Mouse (Mus musculus) lung, embryonic 16.5 days (tissue): ENCODE results near the gene Zfp78. TPM values are rescaled to one million over a fixed set of nuclear protein-coding genes. Genes with fewer than 3 reads are reported as not detected.
"Not testable (repeated sequence)": the region's sequence is repeated elsewhere in the genome, so short reads cannot be mapped to it uniquely, and the experiment has no call there.

Experiments used
- ATAC-seq: fragments of 200-750 bp; cut with Nextera tagmentation; 2 replicates; pipeline ENCODE4 v1.8.0; 2017; ENCODE audit warnings: low read depth, mild to moderate bottlenecking, moderate library complexity
- H3K27ac ChIP-seq: fragments of 300-500 bp; sonication (generic); 2 replicates; pipeline ENCODE4 v1.5.1; 2014; ENCODE audit warnings: mild to moderate bottlenecking, control low read depth, low read length
- H3K27me3 ChIP-seq: fragments of 300-500 bp; sonication (generic); 2 replicates; pipeline ENCODE4 v1.6.1; 2014; ENCODE audit warnings: low read depth, low read length, mixed read lengths; ENCODE audit not compliant: control insufficient read depth, insufficient read depth
- H3K36me3 ChIP-seq: fragments of 300-500 bp; sonication (generic); 2 replicates; pipeline ENCODE4 v1.6.1; 2014; ENCODE audit warnings: low read length; ENCODE audit not compliant: control insufficient read depth, insufficient read depth
- H3K4me1 ChIP-seq: fragments of 300-500 bp; sonication (generic); replicated peaks from 2 replicates; pipeline ENCODE4 v1.6.1; 2014; ENCODE audit warnings: low read length, mixed read lengths; ENCODE audit not compliant: control insufficient read depth, insufficient read depth
- H3K4me2 ChIP-seq: fragments of 300-500 bp; sonication (generic); 2 replicates; pipeline ENCODE4 v1.6.1; 2014; ENCODE audit warnings: low read depth, low read length, control low read depth
- H3K4me3 ChIP-seq: fragments of 300-500 bp; sonication (generic); 2 replicates; pipeline ENCODE4 v1.5.1; 2014; ENCODE audit warnings: mild to moderate bottlenecking, low read length, control low read depth
- H3K9ac ChIP-seq: fragments of 300-500 bp; sonication (generic); 2 replicates; pipeline ENCODE4 v1.6.1; 2014; ENCODE audit warnings: low read length, control low read depth
- H3K9me3 ChIP-seq: fragments of 300-500 bp; sonication (generic); 2 replicates; pipeline ENCODE4 v1.6.1; 2016; ENCODE audit warnings: low read length; ENCODE audit not compliant: control insufficient read depth
- WGBS: fragments of 180-500 bp; shearing (Covaris S2); extraction: QIAGEN DNeasy Blood & Tissue Kit; methylation state at CpG from one replicate; pipeline ENCODE4 v1.1.7; 2014; 5-methylcytosine and 5-hydroxymethylcytosine counted together
- polyA plus RNA-seq: library from polyadenylated mRNA; unstranded; fragments of >200 nt; fragmentation: Nextera tagmentation; extraction: Ambion mirVana; gene quantifications from 2 replicates; pipeline ENCODE4 v1.2.1, GENCODE M21; 2015

Zfp78 gene
- polyA plus RNA-seq, 1 experiment from 2014 or later, result 3.1 TPM

DNA sequence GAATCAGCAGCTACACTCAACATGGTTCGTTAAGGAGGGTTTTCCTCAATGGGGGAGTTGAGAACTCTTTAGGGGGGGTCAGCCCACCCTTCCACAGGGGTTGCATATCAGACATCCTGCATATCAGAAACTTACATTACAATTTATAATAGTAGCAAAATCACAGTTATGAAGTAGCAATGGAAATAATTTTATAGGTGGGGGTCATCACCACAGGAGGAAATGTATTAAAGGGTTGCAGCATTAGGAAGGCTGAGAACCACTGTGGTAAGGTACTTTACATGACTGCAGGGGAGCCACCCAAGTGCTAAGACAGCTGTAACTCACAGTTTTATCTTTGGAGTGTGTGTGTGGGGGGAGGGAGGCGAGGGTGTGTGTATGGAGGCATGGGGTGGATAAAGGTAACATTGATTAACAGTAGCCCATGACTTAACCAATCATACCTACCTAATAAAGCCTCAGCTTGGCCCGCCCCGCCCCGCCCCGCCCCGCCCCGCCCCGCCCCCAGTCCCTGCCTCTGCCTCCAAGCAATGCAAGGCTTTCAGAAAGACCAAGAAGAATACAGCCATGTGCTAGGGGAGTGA is 2.5 kb upstream of the Zfp78 start:
- 15% methylated on average over 8 of the region's 9 CpGs for WGBS
- no peak overlapping the region for H3K9ac ChIP-seq
- H3K4me2 ChIP-seq, result no peak overlapping the region

DNA sequence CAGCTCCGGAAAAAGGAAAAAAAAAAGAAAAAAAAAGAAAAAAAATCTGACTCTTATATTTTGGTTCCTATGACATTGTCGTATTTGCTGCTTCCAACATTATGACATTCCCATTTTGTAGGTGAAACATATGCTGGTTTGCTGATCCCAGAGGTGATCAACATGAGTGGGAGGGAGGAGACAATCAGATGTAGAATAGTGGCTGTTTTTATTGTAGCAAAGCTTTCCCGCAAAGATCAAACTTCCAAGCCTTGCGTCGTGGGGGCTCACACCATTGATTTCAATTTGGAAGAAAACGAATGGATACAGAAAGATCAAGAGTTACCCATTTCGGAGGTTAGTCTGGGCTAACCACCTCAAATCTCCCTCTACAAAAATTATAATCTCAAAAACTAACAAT is 1.3 kb upstream of the Zfp78 start:
- Histone ChIP-seq H3K27ac (peak overlapping the region; percentile 76), H3K36me3 (no peaks in the 10 kb centered on the region), H3K4me1 (peaks cover 9% of the 10 kb centered on the region), H3K9ac (peak overlapping the region; percentile 67), H3K4me2 (peak overlapping the region; percentile 70), H3K27me3 (no peaks in the 10 kb centered on the region), H3K4me3 (peak overlapping the region; percentile 65), H3K9me3 (no peaks in the 10 kb centered on the region)
- 21% methylated on average over 7 of the region's 7 CpGs for WGBS
- no peak for ATAC-seq

More for the DNA sequence above, 2.5 kb upstream of the Zfp78 start:
- Histone ChIP-seq H3K9me3 (no peaks in the 10 kb centered on the region), H3K4me1 (peaks cover 9% of the 10 kb centered on the region), H3K27ac (no peak overlapping the region), H3K27me3 (no peaks in the 10 kb centered on the region), H3K4me3 (no peak overlapping the region), H3K36me3 (no peaks in the 10 kb centered on the region)
- ATAC-seq, result no peak

DNA sequence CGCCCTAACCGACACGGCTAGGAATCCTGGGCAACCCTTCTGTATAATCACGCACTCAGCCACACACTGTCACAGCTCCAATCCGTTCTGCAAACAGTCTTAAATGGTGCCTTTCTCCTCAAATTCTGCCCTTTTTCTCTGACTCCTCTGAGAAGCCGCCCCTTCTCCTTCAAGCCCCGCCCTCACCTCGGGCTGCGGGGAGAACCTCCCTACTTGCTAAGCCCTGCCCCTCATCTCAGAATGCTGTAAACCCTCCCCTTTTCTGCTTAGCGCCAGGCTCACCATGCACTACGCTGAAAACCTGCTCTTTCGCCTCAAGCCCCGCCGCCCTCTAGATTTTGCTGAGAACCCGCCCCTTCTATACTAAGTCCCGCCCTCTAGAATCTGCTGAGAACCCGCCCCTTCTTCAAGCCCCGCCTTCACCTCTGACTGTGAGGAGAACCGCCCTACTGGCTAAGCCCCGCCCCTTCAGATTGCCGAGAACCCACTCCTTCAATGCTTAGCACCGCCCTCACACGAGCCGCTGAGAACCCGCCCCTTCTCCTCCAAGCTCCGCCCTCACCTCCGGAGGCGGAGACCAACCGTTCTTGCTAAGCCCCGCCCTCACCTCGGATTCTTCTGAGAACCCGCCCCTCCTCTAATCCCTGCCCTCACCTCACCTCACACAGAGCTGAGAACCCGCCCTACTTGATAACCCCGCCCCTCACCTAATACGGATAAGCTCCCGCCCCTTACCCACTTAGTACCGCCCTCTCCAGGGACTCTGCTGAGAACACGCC is 623 bp upstream of the Zfp78 start:
- Histone ChIP-seq H3K9ac (peak overlapping the region; percentile 67), H3K4me1 (peaks cover 9% of the 10 kb centered on the region), H3K36me3 (no peaks in the 10 kb centered on the region), H3K27ac (peak overlapping the region; percentile 94), H3K27me3 (no peaks in the 10 kb centered on the region), H3K9me3 (no peaks in the 10 kb centered on the region), H3K4me3 (peak overlapping the region; percentile 65), H3K4me2 (peak overlapping the region; percentile 70)
- ATAC-seq, result peak; percentile 95
- WGBS, result under 1% methylated on average over 37 of the region's 38 CpGs

DNA sequence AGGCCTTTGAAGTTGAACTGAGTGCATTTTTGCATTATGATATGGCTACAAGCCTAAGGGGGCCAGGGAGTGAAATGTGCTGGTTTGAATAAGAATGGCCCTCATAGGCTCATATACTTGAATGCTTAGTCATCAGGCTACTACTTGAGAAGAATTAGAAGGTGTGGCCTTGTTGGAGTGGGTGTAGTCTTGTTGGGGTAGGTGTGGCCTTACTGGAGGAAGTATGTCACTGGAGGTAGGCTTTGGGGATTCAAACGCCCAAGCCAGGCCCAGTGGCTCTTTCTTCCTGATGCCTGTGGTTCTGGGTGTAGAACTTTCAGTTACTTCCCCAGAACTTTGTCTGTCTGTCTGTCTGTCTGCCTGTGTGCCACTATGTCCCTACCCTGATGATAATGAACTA is 1.7 kb downstream of the Zfp78 start:
- H3K36me3 ChIP-seq, result no peaks in the 10 kb centered on the region
- no peaks in the 10 kb centered on the region for H3K27me3 ChIP-seq
- no peak overlapping the region for H3K4me3 ChIP-seq
- H3K27ac ChIP-seq, result no peak overlapping the region
- H3K4me1 ChIP-seq, result peaks cover 9% of the 10 kb centered on the region
- WGBS, result 50% methylated on average over 1 of the region's 1 CpGs
- no peak overlapping the region for H3K9ac ChIP-seq
- H3K9me3 ChIP-seq, result no peaks in the 10 kb centered on the region
- ATAC-seq, result no peak
- no peak overlapping the region for H3K4me2 ChIP-seq

DNA sequence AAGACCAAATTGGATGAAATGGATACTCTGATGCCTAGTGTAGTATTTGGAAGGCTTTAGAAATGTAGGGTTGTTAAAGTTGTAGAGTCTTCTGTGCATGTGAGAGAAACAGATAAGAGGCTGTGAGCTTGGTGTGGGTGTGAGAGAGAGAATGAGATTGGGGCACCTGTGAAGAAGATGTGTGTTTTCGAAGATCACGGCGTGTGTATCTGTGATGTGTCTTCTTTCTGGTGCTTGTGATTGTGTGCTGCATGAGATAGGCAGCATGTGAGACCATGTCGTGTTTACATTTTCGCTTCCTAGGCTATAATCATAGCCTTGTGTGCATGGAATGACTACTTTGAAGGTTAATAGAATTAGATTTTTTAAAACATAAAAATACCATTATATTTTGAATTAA is 4.1 kb downstream of the Zfp78 start:
- H3K27me3 ChIP-seq, result no peaks in the 10 kb centered on the region
- 82% methylated on average over 5 of the region's 5 CpGs for WGBS
- H3K4me3 ChIP-seq, result no peak overlapping the region
- H3K4me2 ChIP-seq, result no peak overlapping the region
- no peak overlapping the region for H3K9ac ChIP-seq
- ATAC-seq, result no peak
- no peaks in the 10 kb centered on the region for H3K36me3 ChIP-seq
- H3K9me3 ChIP-seq, result no peaks in the 10 kb centered on the region
- H3K4me1 ChIP-seq, result peaks cover 9% of the 10 kb centered on the region
- no peak overlapping the region for H3K27ac ChIP-seq

DNA sequence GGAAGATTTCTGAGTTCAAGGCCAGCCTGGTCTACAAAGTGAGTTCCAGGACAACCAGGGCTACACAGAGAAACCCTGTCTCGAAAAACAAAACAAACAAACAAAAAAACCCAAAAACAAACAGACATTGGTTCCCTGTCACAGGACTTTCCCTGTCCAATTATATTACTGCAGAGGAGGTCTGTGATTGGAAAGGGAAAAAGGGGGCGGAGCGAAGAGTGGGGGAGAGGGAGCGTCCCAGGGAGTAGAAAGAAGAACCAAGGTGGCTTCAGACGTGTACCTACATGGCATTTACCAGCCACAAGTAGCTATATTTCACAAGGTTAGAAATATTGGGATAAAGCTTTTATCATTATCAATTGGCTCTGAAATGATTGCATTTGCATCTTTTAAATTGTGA is 5.1 kb downstream of the Zfp78 start:
- not testable (repeated sequence) for H3K9me3 ChIP-seq, H3K4me2 ChIP-seq, H3K36me3 ChIP-seq, H3K9ac ChIP-seq, H3K27me3 ChIP-seq, H3K4me1 ChIP-seq, H3K27ac ChIP-seq, H3K4me3 ChIP-seq, ATAC-seq
- WGBS, result 82% methylated on average over 5 of the region's 5 CpGs

DNA sequence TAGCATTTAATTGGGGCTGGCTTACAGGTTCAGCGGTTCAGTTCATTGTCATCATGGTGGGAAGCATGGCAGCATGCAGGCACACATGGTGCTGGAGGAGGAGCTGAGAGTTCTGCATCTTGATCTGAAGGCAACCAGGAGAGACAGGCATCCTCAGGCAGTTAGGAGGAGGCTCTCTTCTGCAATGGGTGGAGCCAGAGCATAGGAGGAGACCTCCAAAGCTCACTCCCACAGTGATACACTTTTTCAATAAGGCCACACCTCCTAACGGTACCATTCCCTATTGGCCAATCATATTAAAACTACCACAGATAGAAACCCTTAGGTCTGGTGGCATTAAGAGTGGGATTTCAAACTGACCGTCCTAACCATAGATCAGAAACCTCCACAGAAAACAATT is 6.4 kb downstream of the Zfp78 start:
- Histone ChIP-seq H3K27me3 (no peaks in the 10 kb centered on the region), H3K36me3 (no peaks in the 10 kb centered on the region), H3K4me1 (no peaks in the 10 kb centered on the region), H3K4me3 (no peak overlapping the region), H3K4me2 (no peak overlapping the region), H3K9me3 (no peaks in the 10 kb centered on the region), H3K27ac (no peak overlapping the region), H3K9ac (no peak overlapping the region)
- 83% methylated on average over 3 of the region's 3 CpGs for WGBS
- ATAC-seq, result no peak

DNA sequence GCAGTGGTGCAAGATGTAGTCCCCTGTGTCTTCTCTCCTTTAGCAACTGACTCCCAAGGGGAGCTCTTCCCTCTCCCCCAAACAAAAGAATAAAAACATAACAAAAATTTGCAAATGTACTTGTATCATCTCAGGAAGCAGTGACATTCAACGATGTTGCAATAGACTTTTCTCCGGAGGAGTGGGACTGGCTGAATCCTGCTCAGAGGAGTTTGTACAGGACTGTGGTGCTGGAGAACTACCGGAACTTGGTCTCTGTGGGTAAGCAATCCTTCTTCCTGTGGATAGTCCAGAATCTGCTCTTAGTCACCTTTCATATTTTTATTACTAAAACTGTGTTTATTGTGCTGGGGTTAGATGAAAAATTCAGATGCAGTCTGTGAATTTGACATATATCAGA is 9.9 kb downstream of the Zfp78 start:
- no peak for ATAC-seq
- no peak overlapping the region for H3K4me3 ChIP-seq
- no peak overlapping the region for H3K9ac ChIP-seq
- no peaks in the 10 kb centered on the region for H3K36me3 ChIP-seq
- no peaks in the 10 kb centered on the region for H3K9me3 ChIP-seq
- no peak overlapping the region for H3K27ac ChIP-seq
- 89% methylated on average over 3 of the region's 3 CpGs for WGBS
- H3K27me3 ChIP-seq, result no peaks in the 10 kb centered on the region
- H3K4me2 ChIP-seq, result no peak overlapping the region
- H3K4me1 ChIP-seq, result no peaks in the 10 kb centered on the region

DNA sequence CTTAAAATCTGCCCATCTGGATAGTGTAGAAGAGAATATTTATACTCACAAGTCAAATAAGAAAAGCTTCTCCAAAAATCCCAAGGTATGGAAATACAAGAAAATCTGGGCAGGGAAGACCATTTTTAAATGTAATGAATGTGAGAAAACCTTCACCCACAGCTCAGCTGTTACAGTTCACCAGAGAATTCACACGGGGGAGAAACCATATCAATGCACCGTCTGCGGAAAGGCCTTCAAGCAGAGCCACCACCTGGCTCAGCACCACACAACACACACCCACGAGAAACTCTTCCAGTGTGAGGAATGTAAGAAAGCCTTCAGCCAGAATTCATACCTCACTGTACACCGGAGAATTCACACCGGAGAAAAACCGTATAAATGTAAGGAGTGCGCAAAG is 15.4 kb downstream of the Zfp78 start:
- WGBS, result 80% methylated on average over 8 of the region's 8 CpGs
- Histone ChIP-seq H3K4me2 (no peak overlapping the region), H3K4me1 (0 out of 2 replicates have a peak, but pooled peaks cover 2% of the 10 kb centered on the region), H3K4me3 (no peak overlapping the region), H3K9me3 (no peaks in the 10 kb centered on the region), H3K27me3 (no peaks in the 10 kb centered on the region), H3K9ac (no peak overlapping the region), H3K36me3 (no peaks in the 10 kb centered on the region), H3K27ac (no peak overlapping the region)
- no peak for ATAC-seq
